Mouse (Mus musculus) heart, adult 2 months (tissue): Measurements from ENCODE around the gene Ccr7. TPM values are rescaled to one million over a fixed set of nuclear protein-coding genes. Genes with fewer than 3 reads are reported as not detected.

ENCODE experiments used
- DNase-seq, 2 experiments: peaks; one replicate each; pipeline ENCODE4 v3.0.0; 2021
- H3K27ac ChIP-seq: fragments of 200-600 bp; 2 replicates; pipeline ENCODE4 v1.8.1; 2022
- H3K27me3 ChIP-seq: fragments of 200-500 bp; 2 replicates; pipeline ENCODE4 v1.6.1; 2012; ENCODE audit warnings: mild to moderate bottlenecking, low read length, inconsistent platforms, mixed read lengths; ENCODE audit not compliant: control insufficient read depth, insufficient read depth
- H3K36me3 ChIP-seq: fragments of 200-500 bp; 2 replicates; pipeline ENCODE4 v1.6.1; 2012; ENCODE audit warnings: low read length, inconsistent platforms; ENCODE audit not compliant: control insufficient read depth, insufficient read depth
- H3K4me1 ChIP-seq: fragments of 200-500 bp; 2 replicates; pipeline ENCODE4 v1.6.1; 2011; ENCODE audit warnings: low read length; ENCODE audit not compliant: control insufficient read depth, insufficient read depth
- H3K4me3 ChIP-seq: fragments of 200-600 bp; 2 replicates; pipeline ENCODE4 v1.8.1; 2022
- H3K79me2 ChIP-seq: fragments of 200-500 bp; replicated peaks from 2 replicates; pipeline ENCODE4 v1.6.1; 2012; ENCODE audit warnings: mild to moderate bottlenecking, inconsistent platforms, low read length, moderate library complexity, mixed read lengths; ENCODE audit not compliant: control insufficient read depth, insufficient read depth
- H3K9ac ChIP-seq: fragments of 200-500 bp; 2 replicates; pipeline ENCODE4 v1.6.1; 2012; ENCODE audit warnings: low read depth, mild to moderate bottlenecking, control low read depth, inconsistent platforms, low read length, mixed read lengths
- CTCF ChIP-seq: fragments of 200-600 bp; IDR thresholded peaks from 2 replicates; pipeline ENCODE4 v1.8.1; 2022; ENCODE audit warnings: antibody characterized with exemption, mild to moderate bottlenecking, moderate library complexity
- EP300 ChIP-seq: fragments of 200-500 bp; IDR thresholded peaks from 2 replicates; pipeline ENCODE4 v1.6.1; 2011; ENCODE audit warnings: low read depth, low read length, control low read depth; ENCODE audit not compliant: insufficient read depth
- POLR2A ChIP-seq: fragments of 200-500 bp; IDR thresholded peaks from 2 replicates; pipeline ENCODE4 v1.6.1; 2011; ENCODE audit warnings: mild to moderate bottlenecking, low read depth, low read length, control low read depth; ENCODE audit not compliant: insufficient read depth
- WGBS: fragments of 180-500 bp; shearing (Covaris S2); methylation state at CpG from one replicate; pipeline ENCODE4 v1.1.7; 2018; 5-methylcytosine and 5-hydroxymethylcytosine counted together
- intact Hi-C: fragments of 180-260 bp; cut with DNase I; formaldehyde crosslinking; loops from one replicate; pipeline ENCODE4 v1.15.1; 2025
- long read RNA-seq: library from polyadenylated mRNA; stranded (forward); transcript quantifications from one replicate; pipeline ENCODE4 v2.0.0, GENCODE M21; 2021
- polyA plus RNA-seq: library from polyadenylated mRNA; depleted of rRNA; stranded (reverse); fragments of >200 nt; gene quantifications from 2 replicates; pipeline ENCODE4 v1.2.3, GENCODE M21; 2012; rRNA removed
- total RNA-seq, 2 experiments: library from RNA; stranded (reverse); gene quantifications; 2 replicates each; pipeline ENCODE4 v1.2.3; 2021

The Ccr7 gene
- total RNA-seq = under 1 TPM; 0.29 to 0.59 TPM
- 2.6 and 2.7 TPM in 2 replicates for polyA plus RNA-seq
- long read RNA-seq, partial matches to known transcripts = 0 of 1 reads
- long read RNA-seq, other reads (novel, unspliced or antisense) = 0 of 1 reads

DNA sequence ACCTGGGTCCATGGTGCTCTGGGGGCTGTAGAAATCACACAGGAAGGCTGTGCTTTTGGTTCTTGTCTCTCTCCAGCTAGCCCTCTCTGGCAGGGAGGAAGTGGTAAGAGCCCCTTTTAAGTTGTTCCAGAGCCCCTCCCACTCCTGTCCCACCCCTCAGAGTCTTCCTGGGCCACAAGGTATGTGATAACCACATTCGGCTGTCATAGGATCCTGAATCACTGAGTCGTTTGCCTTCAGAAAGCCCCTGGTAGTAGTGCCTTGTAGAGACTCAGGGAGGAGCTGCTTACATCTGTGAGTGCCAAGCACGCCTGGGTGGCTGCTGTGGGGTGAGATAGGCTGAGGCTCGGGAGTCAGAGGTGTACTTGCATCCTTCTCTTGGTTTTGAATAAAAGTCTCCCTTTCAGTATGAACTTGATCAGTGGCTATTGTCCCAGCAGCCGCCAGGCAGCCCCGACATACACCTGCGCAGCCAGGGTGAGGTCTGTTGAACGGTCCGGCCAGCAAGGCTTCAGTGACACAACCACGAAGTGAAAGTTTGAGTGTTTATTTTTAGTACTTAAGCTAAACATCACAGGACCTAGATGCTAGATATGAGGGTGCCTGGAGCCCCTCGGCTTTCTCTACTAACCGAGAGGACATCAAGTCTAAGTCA, at the start of gene Ccr7:
Gene Ccr7 (minus strand): TSS at position 91 of the 655 bp plus-strand sequence.
- H3K4me3 ChIP-seq = no peak within 1 kb of the TSS
- H3K79me2 ChIP-seq = no peaks in the 10 kb centered on the region
- H3K27me3 ChIP-seq = no peaks in the 10 kb centered on the region
- DNase-seq = no peak
- intact Hi-C loops = loop anchor here (5.0 kb wide), 1 partner anchor 298 kb away; no protein-coding TSS in a partner anchor
- WGBS = 53% methylated on average over 12 of the region's 12 CpGs
- no peaks in the 10 kb centered on the region for H3K36me3 ChIP-seq
- H3K27ac ChIP-seq = no peak within 1 kb of the TSS
- no peaks in the 10 kb centered on the region for H3K4me1 ChIP-seq
- H3K9ac ChIP-seq = no peak within 1 kb of the TSS
- no peak for TF ChIP-seq CTCF
- TF ChIP-seq EP300 = no peak
- TF ChIP-seq POLR2A = no peak

DNA sequence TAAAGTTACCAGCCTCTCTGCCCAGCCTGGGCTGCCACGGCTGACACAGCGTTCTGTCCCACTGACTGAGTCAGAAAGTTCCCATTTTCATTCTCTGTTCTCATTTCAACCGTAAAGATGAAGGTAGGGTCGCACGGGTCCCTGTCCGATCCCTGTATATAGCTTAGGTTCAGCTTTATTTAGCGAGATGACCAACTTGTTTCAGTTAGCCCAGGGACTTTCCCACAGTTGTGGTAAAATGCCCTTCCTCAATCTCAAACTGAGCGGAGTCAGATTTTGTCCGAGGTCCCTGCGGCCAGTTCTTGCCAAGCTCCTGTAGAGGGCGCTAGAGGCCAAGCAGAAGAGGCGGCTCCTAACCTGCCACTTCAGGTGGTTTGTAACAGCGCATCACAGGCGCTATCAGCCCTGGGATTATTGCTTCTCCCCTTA, 34.3 kb upstream of the Ccr7 start:
- WGBS = 21% methylated on average over 14 of the region's 14 CpGs
- intact Hi-C loops = loop anchor here (1.0 to 5.0 kb wide), 3 partner anchors 58 to 118 kb away; no protein-coding TSS in a partner anchor
- no peaks in the 10 kb centered on the region for H3K27me3 ChIP-seq

DNA sequence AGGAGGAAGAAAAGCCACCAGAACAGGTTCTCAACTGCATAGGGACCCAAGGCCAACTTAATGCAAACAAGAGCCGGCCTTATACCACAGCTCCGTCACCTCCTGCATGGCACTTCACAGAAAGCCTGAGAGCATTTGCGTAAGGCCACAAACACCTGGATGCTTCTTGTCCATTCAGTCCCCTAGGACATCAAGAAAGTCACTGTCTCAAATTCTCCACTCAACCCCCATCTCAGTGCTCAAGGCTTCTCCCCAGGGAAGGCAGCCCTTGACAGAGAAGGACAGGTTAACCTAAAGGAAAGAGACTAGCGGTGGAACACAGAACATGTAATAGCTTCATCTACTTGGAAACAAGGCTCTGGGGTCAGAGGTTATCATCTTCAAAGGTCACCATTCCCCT, 32.5 kb upstream of the Ccr7 start:
- Histone ChIP-seq H3K36me3 (no peaks in the 10 kb centered on the region), H3K9ac (no peak overlapping the region), H3K27me3 (no peaks in the 10 kb centered on the region), H3K4me3 (no peak overlapping the region), H3K79me2 (no peaks in the 10 kb centered on the region), H3K27ac (no peak overlapping the region), H3K4me1 (no peaks in the 10 kb centered on the region)
- no peak for TF ChIP-seq EP300
- no peak for TF ChIP-seq CTCF
- TF ChIP-seq POLR2A = no peak
- no peak for DNase-seq
- WGBS = 96% methylated on average over 4 of the region's 4 CpGs
- intact Hi-C loops = loop anchor here (5.0 kb wide), 1 partner anchor 60 kb away; no protein-coding TSS in a partner anchor

More for the DNA sequence above, 34.3 kb upstream of the Ccr7 start:
- H3K27ac ChIP-seq = no peak overlapping the region
- H3K9ac ChIP-seq = no peak overlapping the region
- H3K36me3 ChIP-seq = no peaks in the 10 kb centered on the region
- H3K4me1 ChIP-seq = no peaks in the 10 kb centered on the region
- TF ChIP-seq EP300 (0 out of 2 replicates have a peak, but pooled peaks have one; percentile 23), POLR2A (no peak), CTCF (peak; percentile 93)
- peak; percentile 40 to 59 for DNase-seq
- no peak overlapping the region for H3K4me3 ChIP-seq
- H3K79me2 ChIP-seq = no peaks in the 10 kb centered on the region

DNA sequence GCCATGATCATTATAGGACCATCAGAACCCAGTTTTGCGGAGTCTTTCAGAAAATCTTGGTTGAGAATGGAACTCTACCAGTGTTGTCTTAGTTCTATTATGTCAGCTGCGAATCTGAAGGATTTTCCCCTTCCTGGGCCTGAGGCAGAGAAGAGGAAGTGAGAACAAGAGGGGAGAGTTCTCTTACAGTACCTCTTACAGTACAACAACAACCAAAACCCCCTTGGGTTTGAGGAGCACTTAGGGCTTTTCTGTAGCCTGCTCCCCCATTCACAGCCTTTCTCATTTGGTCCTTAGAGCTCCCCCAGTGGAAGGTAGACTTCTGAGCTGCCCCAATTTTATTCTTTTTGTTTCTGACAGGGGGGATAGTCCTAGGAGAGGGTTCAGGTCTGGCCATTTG, 32.0 kb upstream of the Ccr7 start:
- no peaks in the 10 kb centered on the region for H3K4me1 ChIP-seq
- no peaks in the 10 kb centered on the region for H3K36me3 ChIP-seq
- no peak overlapping the region for H3K9ac ChIP-seq
- no peaks in the 10 kb centered on the region for H3K79me2 ChIP-seq
- no peak for DNase-seq
- TF ChIP-seq POLR2A = no peak
- no peak for TF ChIP-seq EP300
- TF ChIP-seq CTCF = no peak
- WGBS = 63% methylated on average over 2 of the region's 2 CpGs
- intact Hi-C loops = loop anchor here (5.0 kb wide), 1 partner anchor 60 kb away; no protein-coding TSS in a partner anchor
- no peak overlapping the region for H3K4me3 ChIP-seq
- no peaks in the 10 kb centered on the region for H3K27me3 ChIP-seq
- no peak overlapping the region for H3K27ac ChIP-seq

DNA sequence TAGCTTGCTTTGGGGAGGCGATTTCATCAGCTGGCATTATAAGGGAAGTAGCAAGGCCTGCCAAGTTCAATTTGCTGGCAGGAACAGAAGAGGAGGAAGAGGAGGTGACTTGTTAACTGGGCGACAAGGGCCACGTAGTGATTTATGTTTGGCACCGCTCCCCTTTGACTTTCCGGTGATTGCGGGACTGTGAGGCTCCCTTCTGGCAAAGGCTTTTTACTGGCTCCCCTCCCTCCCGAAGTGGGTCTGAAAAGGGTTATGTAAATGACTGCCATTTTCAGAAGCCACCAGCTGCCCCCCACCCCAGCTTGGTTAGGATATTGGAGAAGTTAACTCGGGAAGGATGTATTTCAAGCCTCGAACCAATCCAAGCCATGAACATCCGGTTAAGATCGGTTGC, 27.7 kb upstream of the Ccr7 start:
- no peaks in the 10 kb centered on the region for H3K27me3 ChIP-seq
- intact Hi-C loops = no loop called here
- H3K4me3 ChIP-seq = no peak overlapping the region
- no peak for TF ChIP-seq CTCF
- TF ChIP-seq POLR2A = no peak
- no peak for TF ChIP-seq EP300
- DNase-seq = no peak
- H3K9ac ChIP-seq = no peak overlapping the region
- no peaks in the 10 kb centered on the region for H3K4me1 ChIP-seq
- no peaks in the 10 kb centered on the region for H3K36me3 ChIP-seq
- 37% methylated on average over 11 of the region's 11 CpGs for WGBS
- no peak overlapping the region for H3K27ac ChIP-seq
- no peaks in the 10 kb centered on the region for H3K79me2 ChIP-seq

DNA sequence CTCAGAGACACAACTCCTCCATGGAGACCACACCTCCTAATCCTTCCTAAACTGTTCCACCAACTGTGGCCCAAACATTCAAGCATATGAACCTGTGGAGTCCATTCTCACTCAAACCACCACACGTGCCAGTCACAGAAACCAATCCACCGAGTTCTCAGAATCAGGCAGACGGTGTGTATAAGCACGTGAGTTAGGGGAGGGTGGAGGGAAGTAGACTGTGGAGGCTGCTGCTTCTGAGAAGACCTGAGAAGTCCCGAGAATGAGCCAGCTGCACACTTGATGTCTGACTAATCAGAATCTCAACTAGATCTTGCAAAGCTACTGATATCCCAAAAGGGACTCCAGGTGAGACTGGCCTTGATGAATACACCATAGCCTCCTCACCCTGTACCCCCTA, 25.2 kb upstream of the Ccr7 start:
- 89% methylated on average over 5 of the region's 5 CpGs for WGBS
- no peaks in the 10 kb centered on the region for H3K79me2 ChIP-seq
- H3K4me3 ChIP-seq = no peak overlapping the region
- H3K27me3 ChIP-seq = no peaks in the 10 kb centered on the region
- no peaks in the 10 kb centered on the region for H3K36me3 ChIP-seq
- TF ChIP-seq POLR2A (no peak), CTCF (no peak), EP300 (no peak)
- no peaks in the 10 kb centered on the region for H3K4me1 ChIP-seq
- no peak overlapping the region for H3K9ac ChIP-seq
- DNase-seq = no peak
- no peak overlapping the region for H3K27ac ChIP-seq
- intact Hi-C loops = no loop called here
